ENCODE assay signal across 15 mouse cellular contexts in the genomic region with DNA sequence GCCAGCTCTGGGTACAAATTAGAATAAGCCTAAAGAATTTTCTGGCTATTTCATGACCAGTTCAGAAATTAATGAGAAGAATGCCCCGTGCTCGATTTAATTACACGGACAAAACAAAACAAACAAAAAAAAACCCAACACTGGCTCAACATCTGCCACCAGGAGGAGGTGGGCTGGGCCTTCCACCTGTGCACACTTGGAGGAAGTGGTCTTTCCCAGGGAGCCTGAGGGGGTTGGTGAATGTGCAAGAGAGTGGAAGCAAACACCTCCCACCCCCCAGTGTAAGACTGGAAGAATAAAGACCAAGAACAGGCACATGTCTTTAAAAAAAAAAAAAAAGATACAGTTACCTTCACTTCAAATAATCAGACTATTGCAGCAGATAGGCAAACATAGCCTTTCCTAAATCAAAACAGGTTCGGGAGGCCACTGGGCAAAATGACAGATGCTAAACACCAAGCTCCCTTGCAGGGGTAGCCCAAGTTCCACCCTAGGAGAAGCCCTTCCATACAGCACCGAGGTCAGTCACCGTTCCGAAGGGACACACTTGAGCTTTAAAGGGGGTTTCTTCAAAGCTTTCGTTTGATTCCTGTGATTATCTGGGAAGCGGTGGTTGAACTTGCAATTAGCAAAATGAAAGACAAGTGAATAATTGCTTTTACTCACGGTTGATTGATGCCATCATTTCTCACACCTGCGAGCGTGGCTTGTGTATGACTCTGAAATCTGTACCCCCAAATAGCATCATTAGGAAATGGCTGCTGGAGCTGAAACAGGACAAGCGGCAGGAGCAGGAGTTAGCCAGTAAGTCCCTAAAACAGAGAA. TPM values are rescaled to one million over a fixed set of nuclear protein-coding genes. Genes with fewer than 3 reads are reported as not detected.
DNase-seq lines count a peak whose midpoint lies in the region; ATAC-seq and TF ChIP-seq lines count a peak whose summit lies in the region.
"Had no signal": no experiment of that assay in that cellular context is flagged by ENCODE, and none has a peak within 500 bp of the region (broad histone marks: within the 10 kb centered on the region; RNA-seq: fewer than 3 reads in every experiment).

No protein-coding gene starts in this region.

- peaks cover 53% of the 10 kb centered on the region for H3K4me1 ChIP-seq in midbrain, embryonic 10.5 days
- H3K4me1 ChIP-seq in midbrain, postnatal 0 days (ENCODE audit: insufficient read depth, low read length): no peaks in the 10 kb centered on the region
- peaks cover 54% of the 10 kb centered on the region for H3K4me1 ChIP-seq in embryonic facial prominence, embryonic 10.5 days
- H3K4me1 ChIP-seq in hindbrain, embryonic 13.5 days (replicated peaks): peaks cover 27% of the 10 kb centered on the region
- no peaks in the 10 kb centered on the region for H3K4me1 ChIP-seq in heart, embryonic 11.5 days (ENCODE audit: control insufficient read depth, insufficient read depth, low read length)
- H3K4me1 ChIP-seq: liver, embryonic 13.5 days had no signal

- H3K36me3 ChIP-seq in midbrain, embryonic 10.5 days: peaks cover 90% of the 10 kb centered on the region
- no peaks in the 10 kb centered on the region for H3K36me3 ChIP-seq in midbrain, postnatal 0 days (ENCODE audit: insufficient read depth, low read length)
- peaks cover 12% of the 10 kb centered on the region; the same call in 1 of the 2 replicates for H3K36me3 ChIP-seq in embryonic facial prominence, embryonic 10.5 days (replicated peaks)
- peaks cover 12% of the 10 kb centered on the region; the same call in 1 of the 2 replicates for H3K36me3 ChIP-seq in hindbrain, embryonic 13.5 days
- no peaks in the 10 kb centered on the region for H3K36me3 ChIP-seq in heart, embryonic 11.5 days (ENCODE audit: control insufficient read depth, insufficient read depth, low read length)
- H3K36me3 ChIP-seq: kidney, embryonic 15.5 days; liver, embryonic 13.5 days had no signal

- 39% methylated on average over 13 of the region's 13 CpGs for WGBS in midbrain, embryonic 10.5 days
- WGBS in midbrain, postnatal 0 days: 39% methylated on average over 13 of the region's 13 CpGs
- 31% methylated on average over 13 of the region's 13 CpGs for WGBS in embryonic facial prominence, embryonic 10.5 days
- 22% methylated on average over 13 of the region's 13 CpGs for WGBS in hindbrain, embryonic 13.5 days
- WGBS in heart, embryonic 11.5 days (ENCODE audit: insufficient replicate concordance): 60% methylated on average over 13 of the region's 13 CpGs

- no peak for TF ChIP-seq CTCF in midbrain, postnatal 0 days (IDR thresholded peaks at IDR 0.05)

- H3K9me3 ChIP-seq in midbrain, embryonic 10.5 days (replicated peaks): no peaks in the 10 kb centered on the region
- H3K9me3 ChIP-seq in midbrain, postnatal 0 days (ENCODE audit: low read length): no peaks in the 10 kb centered on the region
- no peaks in the 10 kb centered on the region for H3K9me3 ChIP-seq in embryonic facial prominence, embryonic 10.5 days
- no peaks in the 10 kb centered on the region for H3K9me3 ChIP-seq in hindbrain, embryonic 13.5 days
- no peaks in the 10 kb centered on the region for H3K9me3 ChIP-seq in heart, embryonic 11.5 days (replicated peaks; ENCODE audit: control insufficient read depth, low read length)
- H3K9me3 ChIP-seq: kidney, embryonic 15.5 days; liver, embryonic 13.5 days had no signal

- H3K4me3 ChIP-seq in midbrain, embryonic 10.5 days: no peak overlapping the region
- H3K4me3 ChIP-seq in midbrain, postnatal 0 days (ENCODE audit: low read depth, low read length): no peak overlapping the region
- H3K4me3 ChIP-seq in embryonic facial prominence, embryonic 10.5 days: 0 out of 2 replicates have a peak overlapping the region, but pooled peaks have one; percentile 23
- no peak overlapping the region for H3K4me3 ChIP-seq in hindbrain, embryonic 13.5 days
- H3K4me3 ChIP-seq in heart, embryonic 11.5 days (ENCODE audit: low read depth, low read length): no peak overlapping the region
- H3K4me3 ChIP-seq: kidney, embryonic 15.5 days; layer of hippocampus, adult 2 months; liver, embryonic 13.5 days; megakaryocyte, embryonic 14.5 days had no signal

- no peaks in the 10 kb centered on the region for H3K27me3 ChIP-seq in midbrain, embryonic 10.5 days (ENCODE audit: low read depth, poor library complexity, severe bottlenecking)
- no peaks in the 10 kb centered on the region for H3K27me3 ChIP-seq in midbrain, postnatal 0 days (ENCODE audit: insufficient read depth, low read length)
- H3K27me3 ChIP-seq in embryonic facial prominence, embryonic 10.5 days (replicated peaks; ENCODE audit: low read depth, poor library complexity, severe bottlenecking): peaks cover 38% of the 10 kb centered on the region
- H3K27me3 ChIP-seq in hindbrain, embryonic 13.5 days: 0 out of 2 replicates have a peak, but pooled peaks cover 2% of the 10 kb centered on the region
- H3K27me3 ChIP-seq in heart, embryonic 11.5 days (ENCODE audit: control insufficient read depth, insufficient read depth, low read length): peaks cover 41% of the 10 kb centered on the region
- H3K27me3 ChIP-seq: liver, embryonic 13.5 days had no signal

- no peak for ATAC-seq in midbrain, postnatal 0 days (ENCODE audit: low FRiP score)
- ATAC-seq in hindbrain, embryonic 13.5 days (ENCODE audit: low FRiP score): no peak
- ATAC-seq in heart, embryonic 11.5 days (replicated peaks; ENCODE audit: insufficient number of reproducible peaks, low FRiP score, low TSS enrichment): no peak

- H3K9ac ChIP-seq in midbrain, postnatal 0 days (replicated peaks; ENCODE audit: low read length, poor library complexity, severe bottlenecking): no peak overlapping the region
- no peak overlapping the region for H3K9ac ChIP-seq in hindbrain, embryonic 13.5 days
- H3K9ac ChIP-seq in heart, embryonic 11.5 days (ENCODE audit: low read depth, low read length): no peak overlapping the region
- H3K9ac ChIP-seq: kidney, embryonic 15.5 days; liver, embryonic 13.5 days had no signal

- peak overlapping the region; percentile 79 for H3K27ac ChIP-seq in midbrain, embryonic 10.5 days (replicated peaks)
- H3K27ac ChIP-seq in midbrain, postnatal 0 days (ENCODE audit: low read depth, low read length): no peak overlapping the region
- no peak overlapping the region for H3K27ac ChIP-seq in embryonic facial prominence, embryonic 10.5 days (replicated peaks)
- 0 out of 2 replicates have a peak overlapping the region, but pooled peaks have one; percentile 18 for H3K27ac ChIP-seq in hindbrain, embryonic 13.5 days
- no peak overlapping the region for H3K27ac ChIP-seq in heart, embryonic 11.5 days (ENCODE audit: low read depth, low read length)
- H3K27ac ChIP-seq: kidney, embryonic 15.5 days; layer of hippocampus, adult 2 months; liver, embryonic 13.5 days had no signal

- H3K4me2 ChIP-seq in midbrain, postnatal 0 days (ENCODE audit: low read depth, low read length, poor library complexity, severe bottlenecking): no peak overlapping the region
- H3K4me2 ChIP-seq in hindbrain, embryonic 13.5 days: no peak overlapping the region
- no peak overlapping the region for H3K4me2 ChIP-seq in heart, embryonic 11.5 days
- H3K4me2 ChIP-seq: kidney, embryonic 15.5 days; liver, embryonic 13.5 days had no signal

- no peak for DNase-seq in midbrain, embryonic 10.5 days (ENCODE audit: low spot score)
- no peak for DNase-seq in midbrain, postnatal 0 days (ENCODE audit: low spot score)
- DNase-seq in embryonic facial prominence, embryonic 10.5 days (ENCODE audit: low spot score): no peak
- DNase-seq in retina, embryonic 14.5 days (ENCODE audit: low spot score): peak; percentile 41
- DNase-seq in frontal cortex, postnatal 36 days (ENCODE audit: low spot score in 2 of 2): no peak
- DNase-seq: cerebellum, postnatal 10 days; gastrocnemius, postnatal 10 days; heart, postnatal 10 days; liver, embryonic 13.5 days; thymus, adult 2 months had no signal

RNA-seq across cellular contexts. Expression of a gene that starts 57.6 kb away (rescaled TPM):
- 28.7 and 30.3 TPM in 2 replicates for polyA plus RNA-seq in midbrain, embryonic 10.5 days (2016; fragmentation: Nextera tagmentation; extraction: Ambion mirVana)
- total RNA-seq in midbrain, postnatal 0 days (2014; rRNA removed): 48.4 and 61.2 TPM in 2 replicates
- polyA plus RNA-seq in midbrain, postnatal 0 days (2015; fragmentation: Nextera tagmentation; extraction: Ambion mirVana): 34.5 and 34.8 TPM in 2 replicates
- 26.5 and 27.7 TPM in 2 replicates for polyA plus RNA-seq in embryonic facial prominence, embryonic 10.5 days (2016; fragmentation: Nextera tagmentation; extraction: Ambion mirVana)
- polyA plus RNA-seq in hindbrain, embryonic 13.5 days (2015; fragmentation: Nextera tagmentation; extraction: Ambion mirVana): 49.6 and 49.9 TPM in 2 replicates
- 17.1 and 18.9 TPM in 2 replicates for polyA plus RNA-seq in heart, embryonic 11.5 days (2014; fragmentation: Nextera tagmentation; extraction: Ambion mirVana)

Comparison
In these comparisons a context has a peak if more than half of its experiments do, and no peak if none do; other contexts are left out.
1. H3K27ac ChIP-seq: peak in midbrain, embryonic 10.5 days (single experiment) and hindbrain, embryonic 13.5 days (single experiment); none in midbrain, postnatal 0 days (single experiment), embryonic facial prominence, embryonic 10.5 days (single experiment) and heart, embryonic 11.5 days (single experiment).